Mouse (Mus musculus): ENCODE data around the gene Bbs10. TPM values are rescaled to one million over a fixed set of nuclear protein-coding genes. Genes with fewer than 3 reads are reported as not detected.
A peak's percentile ranks its signal among the peaks of the same experiment; 100 is the strongest.

Gene Bbs10
- total RNA-seq (2021): 1 to 10 TPM; 1.1 to 2.4 TPM
- long read RNA-seq, experiment 1, partial matches to known transcripts: 0 of 2 reads
- long read RNA-seq, experiment 1, other reads (novel, unspliced or antisense): 0 of 2 reads
- long read RNA-seq, experiment 2, partial matches to known transcripts: 0 of 2 reads
- long read RNA-seq, experiment 2, other reads (novel, unspliced or antisense): 0 of 2 reads

DNA sequence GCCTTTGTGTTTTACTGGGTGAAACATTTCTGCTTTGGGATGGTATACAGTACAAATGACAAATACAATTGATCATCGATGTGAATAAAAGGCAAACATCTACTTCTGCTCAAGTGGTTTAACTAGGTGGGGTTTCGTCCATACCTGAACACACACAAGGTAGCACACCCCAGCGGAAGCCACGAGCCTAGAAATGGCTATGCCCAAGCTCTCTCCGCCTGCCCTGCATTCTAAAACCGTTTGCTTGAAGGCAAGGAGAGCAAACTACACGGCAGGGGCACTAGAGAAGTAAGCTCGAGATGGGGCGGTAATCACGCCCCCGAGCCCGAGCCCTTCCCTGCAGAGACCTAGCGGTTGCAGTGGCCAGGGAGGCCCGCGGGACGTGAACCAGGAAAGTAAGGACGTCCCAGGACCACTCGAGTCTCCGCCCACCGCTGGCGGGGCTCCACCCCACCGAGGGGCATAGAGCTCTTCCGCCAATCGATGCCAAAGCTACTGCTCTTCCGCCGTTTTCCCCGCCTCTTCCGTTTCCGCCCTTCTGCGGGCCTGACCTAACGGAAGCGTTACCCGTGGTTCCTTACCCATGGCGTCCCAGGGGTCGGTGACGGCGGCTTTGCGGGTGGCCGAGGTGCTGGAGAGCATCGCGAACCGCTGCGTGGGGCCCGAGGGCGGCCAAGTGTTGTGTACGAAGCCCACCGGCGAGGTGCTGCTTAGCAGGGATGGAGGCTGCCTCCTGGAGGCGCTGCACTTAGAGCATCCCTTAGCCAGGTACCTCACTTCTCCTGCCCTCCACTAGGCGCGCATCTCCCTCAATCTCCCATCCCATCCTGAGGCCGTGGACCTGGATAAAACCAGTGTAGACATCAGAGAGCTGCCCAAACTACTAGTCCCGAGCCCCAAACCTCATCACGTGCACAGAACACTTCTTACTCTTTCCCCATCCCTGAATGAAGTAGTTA is at the start of gene Bbs10:
Gene Bbs10 (plus strand): TSS at position 540 of the 959 bp plus-strand sequence.
- H3K27ac ChIP-seq: peak within 1 kb of the TSS; percentile 89
- peak; percentile 98 for DNase-seq
- H3K4me3 ChIP-seq: peak within 1 kb of the TSS; percentile 94
- peak; percentile 59 for TF ChIP-seq CTCF (IDR thresholded peaks at IDR 0.05)
- intact Hi-C loops (cut with DNase I): loop anchor here (2.0 to 5.0 kb wide), 2 partner anchors 174 to 674 kb away; partner anchors contain the start of genes Krr1 and Nap1l1

DNA sequence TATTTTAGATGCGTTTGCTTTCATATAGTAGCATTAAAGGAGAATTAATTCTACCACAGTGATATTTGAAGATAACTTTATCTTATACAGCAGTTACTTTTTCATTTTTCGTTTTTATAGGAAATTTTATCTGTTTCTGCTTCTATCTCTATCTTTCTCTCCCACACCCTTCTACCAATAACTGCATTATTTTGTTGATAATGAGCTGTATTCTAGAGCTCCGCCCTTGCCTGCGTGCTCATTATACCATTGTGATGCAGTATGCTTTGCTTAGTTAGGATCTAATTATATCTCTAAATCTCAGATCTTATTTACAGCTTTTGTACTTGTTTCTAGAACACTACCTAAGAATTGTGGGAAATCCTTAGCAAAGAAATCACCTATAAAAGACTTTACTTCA is 48.3 kb upstream of the Bbs10 start:
- DNase-seq: no peak
- intact Hi-C loops (cut with DNase I): no loop called here
- H3K27ac ChIP-seq: no peak overlapping the region
- no peak for TF ChIP-seq CTCF (IDR thresholded peaks at IDR 0.05)
- no peak overlapping the region for H3K4me3 ChIP-seq

DNA sequence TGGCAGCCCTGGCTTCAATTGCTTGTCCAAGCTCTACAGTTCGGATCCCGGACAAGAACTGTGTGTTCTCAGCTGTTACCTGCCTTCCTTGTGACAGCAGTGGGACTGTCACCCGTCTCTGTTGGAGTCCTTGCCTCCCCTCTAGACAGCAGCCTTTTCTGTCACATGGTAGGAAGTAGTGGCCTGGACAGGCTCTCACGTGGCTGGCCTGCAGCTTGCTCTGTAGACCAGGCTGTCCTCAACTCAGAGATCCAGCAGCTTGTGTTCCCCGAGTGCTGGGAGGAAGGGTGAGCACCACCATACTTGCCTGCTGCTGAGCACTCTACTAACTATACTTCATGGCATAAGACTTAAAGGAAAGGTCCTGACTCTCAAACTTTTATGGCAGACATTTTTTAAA is 46.8 kb upstream of the Bbs10 start:
- Histone ChIP-seq H3K27ac (no peak overlapping the region), H3K4me3 (no peak overlapping the region)
- intact Hi-C loops (cut with DNase I): no loop called here
- TF ChIP-seq CTCF (IDR thresholded peaks at IDR 0.05): no peak
- no peak for DNase-seq

DNA sequence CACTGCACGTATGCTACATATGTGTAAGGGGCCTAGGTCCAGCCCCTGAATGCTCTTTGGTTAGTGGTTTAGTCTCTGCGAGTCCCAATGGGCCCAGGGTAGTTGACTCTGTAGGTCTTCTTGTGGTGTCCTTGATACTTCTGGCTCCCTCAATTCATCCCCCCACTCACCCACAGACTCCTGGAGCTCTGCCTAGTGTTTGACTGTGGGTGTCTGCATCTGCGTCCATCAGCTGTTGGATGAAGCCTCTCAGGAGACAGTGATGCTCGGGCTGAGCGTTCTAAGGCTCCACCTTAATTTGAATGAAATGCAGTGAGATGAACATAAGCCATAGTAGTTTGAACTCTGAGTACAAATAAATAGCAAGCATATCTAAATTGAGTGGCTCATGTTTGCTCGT is 43.3 kb upstream of the Bbs10 start:
- Histone ChIP-seq H3K4me3 (no peak overlapping the region), H3K27ac (no peak overlapping the region)
- intact Hi-C loops (cut with DNase I): no loop called here
- DNase-seq: no peak
- TF ChIP-seq CTCF (IDR thresholded peaks at IDR 0.05): no peak

DNA sequence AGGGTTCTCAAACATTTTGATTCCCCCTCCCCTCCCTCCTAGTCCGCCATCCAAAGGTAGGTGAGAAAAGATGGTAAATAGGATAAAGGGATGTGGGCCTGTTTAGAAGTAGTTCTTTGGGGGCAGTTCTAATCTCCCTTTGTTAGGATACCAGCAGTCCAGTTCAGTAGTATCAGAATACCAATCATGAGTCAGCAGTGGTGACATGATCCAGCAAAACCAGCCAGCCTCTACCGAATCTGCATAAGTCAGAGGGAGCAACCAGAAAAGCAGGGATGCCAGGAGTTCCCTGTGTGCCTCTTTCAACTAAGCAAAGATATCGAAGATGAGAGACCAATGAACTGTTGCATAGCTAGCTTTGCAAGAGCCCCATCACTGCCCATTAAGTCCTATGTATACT is 42.3 kb upstream of the Bbs10 start:
- no peak overlapping the region for H3K27ac ChIP-seq
- intact Hi-C loops (cut with DNase I): no loop called here
- H3K4me3 ChIP-seq: no peak overlapping the region
- DNase-seq: no peak
- TF ChIP-seq CTCF (IDR thresholded peaks at IDR 0.05): no peak

DNA sequence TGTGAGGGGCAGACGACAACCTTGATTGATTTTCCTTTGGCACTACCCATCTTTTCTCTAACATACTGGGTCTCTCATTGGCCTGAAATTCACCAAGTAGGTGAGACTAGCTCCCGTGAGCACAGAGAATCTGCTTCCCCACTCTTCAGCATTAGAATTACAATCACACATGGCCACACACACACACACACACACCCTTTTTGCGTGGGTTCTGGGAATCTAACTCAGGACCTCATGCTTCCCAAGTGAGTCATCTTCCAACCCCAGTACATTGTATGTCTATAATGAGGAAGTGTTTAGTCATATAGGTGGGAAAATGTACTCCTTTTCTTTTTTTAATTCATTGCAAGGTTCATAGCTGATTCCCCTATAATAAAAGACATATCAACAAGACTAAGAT is 41.1 kb upstream of the Bbs10 start:
- Histone ChIP-seq H3K4me3 (no peak overlapping the region), H3K27ac (no peak overlapping the region)
- intact Hi-C loops (cut with DNase I): no loop called here
- no peak for DNase-seq
- TF ChIP-seq CTCF (IDR thresholded peaks at IDR 0.05): no peak

DNA sequence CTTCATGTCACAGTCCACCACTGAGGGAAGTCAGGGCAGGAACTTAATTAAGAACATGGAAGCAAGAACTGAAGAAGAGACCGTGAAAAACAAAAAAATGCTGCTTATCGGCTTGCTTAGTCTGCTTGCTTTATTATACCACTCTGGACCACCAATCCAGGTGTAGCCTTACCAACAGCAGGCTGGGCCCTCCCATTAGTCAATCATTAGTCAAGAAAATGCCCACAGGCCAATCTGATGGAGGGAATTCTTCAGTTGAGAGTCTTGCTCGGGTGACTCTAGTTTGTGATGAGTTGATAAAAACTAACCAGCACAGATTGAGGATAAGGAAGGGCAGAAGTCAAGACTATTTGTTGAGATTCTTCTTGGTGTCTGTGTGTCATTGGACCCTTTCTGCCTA is 40.2 kb upstream of the Bbs10 start:
- Histone ChIP-seq H3K4me3 (no peak overlapping the region), H3K27ac (no peak overlapping the region)
- DNase-seq: no peak
- TF ChIP-seq CTCF (IDR thresholded peaks at IDR 0.05): no peak
- intact Hi-C loops (cut with DNase I): no loop called here

DNA sequence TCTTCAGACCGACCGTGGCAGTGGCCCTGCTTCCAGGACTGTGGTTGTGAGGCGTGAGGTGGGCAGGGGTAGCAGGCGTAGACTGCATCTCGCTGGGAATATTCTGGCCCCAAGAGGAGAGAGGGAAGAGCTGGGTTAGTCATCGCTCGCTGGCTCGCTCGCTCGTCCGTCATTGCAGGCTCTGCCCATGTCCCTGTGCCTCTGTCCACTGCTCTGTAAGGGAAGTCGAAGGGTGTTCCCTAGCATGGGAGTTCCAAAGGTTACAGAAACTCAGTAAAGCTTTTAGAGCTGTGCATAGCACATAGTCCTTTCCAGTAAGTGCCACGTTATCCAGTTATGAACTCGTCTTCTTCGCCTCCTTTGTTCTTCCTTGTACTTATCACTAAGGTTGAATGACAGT is 26.8 kb upstream of the Bbs10 start:
- Histone ChIP-seq H3K27ac (no peak overlapping the region), H3K4me3 (no peak overlapping the region)
- intact Hi-C loops (cut with DNase I): no loop called here
- no peak for DNase-seq
- no peak for TF ChIP-seq CTCF (IDR thresholded peaks at IDR 0.05)

DNA sequence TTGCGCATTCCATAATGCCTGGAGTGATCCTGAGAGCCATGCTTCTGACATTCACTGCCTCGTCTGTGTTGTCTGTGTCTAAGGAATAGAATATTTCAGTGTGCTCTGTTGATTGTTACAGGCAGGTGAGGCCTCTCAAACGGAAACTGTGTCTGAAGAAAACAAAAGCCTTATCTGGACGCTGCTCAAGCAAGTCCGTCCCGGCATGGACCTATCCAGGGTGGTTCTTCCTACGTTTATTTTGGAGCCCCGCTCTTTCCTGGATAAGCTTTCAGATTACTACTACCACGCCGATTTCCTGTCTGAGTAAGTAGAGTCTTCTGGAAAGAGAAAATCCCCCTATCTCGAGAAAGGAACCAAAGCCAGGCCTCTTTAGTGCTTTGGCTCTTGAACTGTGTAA is 25.6 kb upstream of the Bbs10 start:
- intact Hi-C loops (cut with DNase I): no loop called here
- TF ChIP-seq CTCF (IDR thresholded peaks at IDR 0.05): no peak
- no peak for DNase-seq
- Histone ChIP-seq H3K27ac (peak overlapping the region; percentile 46; the same call in 1 of the 2 replicates), H3K4me3 (no peak overlapping the region)

DNA sequence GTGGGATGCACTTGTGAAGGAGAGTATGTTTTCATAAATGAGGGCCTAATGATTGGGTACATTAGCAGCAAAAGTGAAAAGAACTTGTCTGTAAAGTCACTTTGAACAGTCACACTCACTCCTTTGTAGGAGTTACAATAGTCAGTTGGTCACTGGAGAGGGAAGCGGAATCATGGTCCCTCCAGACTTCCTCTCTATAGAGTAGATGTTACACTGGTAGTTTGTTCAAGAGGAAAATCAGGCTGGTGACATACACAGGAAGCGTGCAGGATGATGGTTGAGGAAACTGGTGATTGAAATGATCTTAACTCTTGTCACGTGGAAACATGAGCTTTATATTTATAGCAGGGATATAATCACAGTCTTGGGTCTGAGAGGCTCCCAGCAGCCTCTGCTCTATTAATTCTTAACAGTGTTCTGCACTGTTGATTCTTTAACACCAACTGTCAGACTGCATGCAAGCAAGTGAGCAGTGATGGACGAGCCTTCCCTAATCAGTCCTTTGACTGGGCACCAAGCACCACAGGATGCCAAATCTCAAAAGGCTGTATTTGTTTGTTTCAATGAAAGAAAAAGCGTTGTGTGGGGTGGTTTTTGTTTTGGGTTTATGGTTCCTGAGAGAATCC is 24.9 kb upstream of the Bbs10 start:
- no peak overlapping the region for H3K4me3 ChIP-seq
- H3K27ac ChIP-seq: peak overlapping the region; percentile 46; the same call in 1 of the 2 replicates
- TF ChIP-seq CTCF (IDR thresholded peaks at IDR 0.05): no peak
- intact Hi-C loops (cut with DNase I): no loop called here
- DNase-seq: no peak

DNA sequence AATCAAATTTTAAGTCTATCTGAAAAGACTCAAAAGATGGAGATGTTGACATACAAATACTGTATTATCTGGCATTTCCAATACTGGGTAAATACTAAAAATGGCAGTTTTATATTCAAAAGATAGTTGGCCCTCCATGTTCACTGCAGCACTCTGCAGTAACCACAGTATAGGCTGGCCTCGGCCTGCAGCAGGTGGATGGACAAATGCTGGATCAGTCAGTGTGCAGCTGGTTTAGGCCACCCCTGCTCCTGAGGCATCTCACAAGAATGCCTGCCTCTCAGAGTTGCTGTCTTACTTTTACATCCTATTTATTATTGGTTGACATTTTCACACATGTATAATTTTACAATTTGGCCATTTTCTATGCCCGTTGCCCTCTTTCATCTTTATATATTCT is 22.7 kb upstream of the Bbs10 start:
- intact Hi-C loops (cut with DNase I): loop anchor here (5.0 kb wide), 1 partner anchor 49 kb away; no protein-coding TSS in a partner anchor
- no peak for DNase-seq
- Histone ChIP-seq H3K27ac (no peak overlapping the region), H3K4me3 (no peak overlapping the region)
- TF ChIP-seq CTCF (IDR thresholded peaks at IDR 0.05): no peak

DNA sequence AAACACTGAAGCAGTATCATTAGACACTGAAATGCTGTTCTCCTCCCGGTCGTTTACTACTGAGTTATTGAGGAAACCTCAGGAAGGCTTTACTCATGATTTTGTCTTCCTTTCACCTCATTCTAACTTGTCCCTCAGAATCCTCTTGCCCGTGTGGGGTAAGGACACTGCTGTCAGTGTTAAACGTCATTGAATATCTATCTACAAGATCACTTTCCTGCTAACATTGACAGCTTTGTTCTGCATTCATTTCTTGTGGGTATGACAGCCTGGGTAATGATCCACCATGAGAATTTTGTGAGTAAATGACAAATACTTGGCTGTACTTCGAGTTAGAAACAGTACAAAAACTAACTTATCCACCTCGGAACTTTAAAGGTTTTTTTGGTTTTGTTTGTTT is 848 bp upstream of the Bbs10 start:
- TF ChIP-seq CTCF (IDR thresholded peaks at IDR 0.05): no peak
- H3K27ac ChIP-seq: peak overlapping the region; percentile 89; the same call in 1 of the 2 replicates
- peak overlapping the region; percentile 94 for H3K4me3 ChIP-seq
- intact Hi-C loops (cut with DNase I): loop anchor here (2.0 to 5.0 kb wide), 2 partner anchors 175 to 675 kb away; partner anchors contain the start of genes Krr1 and Nap1l1
- no peak for DNase-seq

DNA sequence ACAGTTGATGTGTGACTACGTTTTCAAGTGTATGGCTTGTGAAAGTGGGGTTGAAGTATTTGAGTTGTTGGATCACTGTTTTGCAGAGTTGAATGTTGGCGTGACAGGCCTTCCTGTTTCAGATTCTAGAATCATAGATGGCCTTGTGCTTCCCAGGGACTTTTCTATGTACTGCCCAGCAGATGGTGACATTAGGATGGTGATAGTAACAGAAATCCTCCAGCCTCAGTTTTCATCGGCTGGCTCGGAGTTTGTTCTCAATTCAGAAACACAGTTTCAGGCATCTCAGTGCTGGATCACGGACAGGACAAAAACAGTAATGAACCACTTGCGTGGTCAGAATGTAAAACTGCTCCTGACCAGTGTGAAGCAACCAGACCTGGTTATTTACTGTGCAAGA is 1.1 kb downstream of the Bbs10 start:
- DNase-seq: no peak
- Histone ChIP-seq H3K4me3 (peak overlapping the region; percentile 94; the same call in 1 of the 2 replicates), H3K27ac (no peak overlapping the region)
- intact Hi-C loops (cut with DNase I): loop anchor here (2.0 to 5.0 kb wide), 2 partner anchors 173 to 673 kb away; partner anchors contain the start of genes Krr1 and Nap1l1
- TF ChIP-seq CTCF (IDR thresholded peaks at IDR 0.05): no peak

Measured in gastrocnemius, adult 2 months (tissue).